Comparison of ENCODE assay signal across 23 mouse cellular contexts in the genomic region with DNA sequence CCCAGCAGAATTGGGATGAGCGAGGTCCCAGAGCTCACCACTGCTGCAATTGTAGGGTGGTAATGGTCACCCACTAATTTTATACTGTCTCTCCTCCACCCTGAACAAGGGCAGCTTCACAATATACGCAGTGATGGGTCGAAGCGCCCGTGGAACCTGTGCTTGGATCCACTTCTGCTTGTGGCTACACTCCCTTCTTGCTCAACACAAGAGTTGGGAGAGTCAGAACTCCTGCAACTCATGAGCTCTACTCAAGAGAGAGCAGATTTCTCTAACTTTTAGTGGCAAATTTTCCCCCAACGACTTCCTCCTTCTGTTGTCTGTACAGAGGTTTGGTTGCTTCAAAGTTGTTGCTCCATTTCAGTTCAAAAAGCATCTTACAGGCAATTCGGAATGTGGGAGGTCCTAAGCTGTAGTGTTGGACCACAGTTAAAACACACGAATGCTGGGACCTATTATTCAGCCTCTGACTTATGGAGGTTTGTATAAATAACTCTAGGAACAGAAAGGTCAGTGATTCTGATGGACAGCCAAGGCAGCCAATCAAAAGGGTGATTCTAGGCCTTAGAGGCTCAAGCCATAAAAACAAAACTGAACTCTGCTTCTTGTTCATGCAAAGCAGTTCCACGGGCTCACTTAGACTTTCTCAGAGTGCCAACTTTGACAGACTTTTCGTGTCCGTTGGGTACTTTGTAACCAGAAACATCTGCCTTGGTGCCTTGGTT.
DNase-seq lines count a peak whose midpoint lies in the region; ATAC-seq lines count a peak whose summit lies in the region.
"Had no signal": no experiment of that assay in that cellular context is flagged by ENCODE, and none has a peak within 500 bp of the region (broad histone marks: within the 10 kb centered on the region; RNA-seq: fewer than 3 reads in every experiment).

No protein-coding gene starts in this region.

- H3K27me3 ChIP-seq in embryonic facial prominence, embryonic 14.5 days (replicated peaks; ENCODE audit: control insufficient read depth, insufficient read depth, low read length) = no peaks in the 10 kb centered on the region
- H3K27me3 ChIP-seq in embryonic facial prominence, embryonic 10.5 days (replicated peaks; ENCODE audit: low read depth, poor library complexity, severe bottlenecking) = no peaks in the 10 kb centered on the region
- no peaks in the 10 kb centered on the region for H3K27me3 ChIP-seq in midbrain, embryonic 11.5 days (ENCODE audit: control insufficient read depth, insufficient read depth, low read length)
- no peaks in the 10 kb centered on the region; the same call in 1 of the 2 replicates for H3K27me3 ChIP-seq in midbrain, embryonic 10.5 days (ENCODE audit: low read depth, poor library complexity, severe bottlenecking)
- H3K27me3 ChIP-seq in forebrain, embryonic 14.5 days (replicated peaks; ENCODE audit: control insufficient read depth, insufficient read depth, low read length) = no peaks in the 10 kb centered on the region; the same call in 1 of the 2 replicates
- H3K27me3 ChIP-seq: embryonic facial prominence, embryonic 12.5 days; embryonic facial prominence, embryonic 15.5 days had no signal

- no peaks in the 10 kb centered on the region for H3K4me1 ChIP-seq in embryonic facial prominence, embryonic 14.5 days (ENCODE audit: control insufficient read depth, insufficient read depth, low read length)
- H3K4me1 ChIP-seq in embryonic facial prominence, embryonic 10.5 days = no peaks in the 10 kb centered on the region
- H3K4me1 ChIP-seq in midbrain, embryonic 11.5 days (ENCODE audit: control insufficient read depth, insufficient read depth, low read length) = no peaks in the 10 kb centered on the region
- H3K4me1 ChIP-seq in midbrain, embryonic 10.5 days = 0 out of 2 replicates have a peak, but pooled peaks cover 4% of the 10 kb centered on the region
- no peaks in the 10 kb centered on the region for H3K4me1 ChIP-seq in forebrain, embryonic 14.5 days (ENCODE audit: control insufficient read depth, insufficient read depth, low read length)
- H3K4me1 ChIP-seq: embryonic facial prominence, embryonic 12.5 days; embryonic facial prominence, embryonic 15.5 days had no signal

- DNase-seq in embryonic facial prominence, embryonic 14.5 days (ENCODE audit: low spot score) = peak; percentile 27
- DNase-seq in embryonic facial prominence, embryonic 10.5 days (ENCODE audit: low spot score) = no peak
- DNase-seq in midbrain, embryonic 11.5 days (ENCODE audit: low spot score, missing footprints) = peak; percentile 75
- DNase-seq in midbrain, embryonic 10.5 days (ENCODE audit: low spot score) = no peak
- DNase-seq in embryo, embryonic 11 days = no peak
- DNase-seq in forebrain, embryonic 14.5 days (ENCODE audit: low spot score) = no peak
- DNase-seq: adrenal gland, adult 2 months; adrenal gland, postnatal 10 days; adrenal gland, postnatal 25 days; B cell, adult 2 months; cerebellum, adult 11 months; cerebellum, adult 18-20 months; cerebellum, adult 8-10 months; cerebellum, adult 9-11 months; cerebellum, postnatal 36 days had no signal

- H3K9me3 ChIP-seq in embryonic facial prominence, embryonic 14.5 days (ENCODE audit: control insufficient read depth, low read length) = no peaks in the 10 kb centered on the region
- H3K9me3 ChIP-seq in embryonic facial prominence, embryonic 10.5 days = no peaks in the 10 kb centered on the region
- H3K9me3 ChIP-seq in midbrain, embryonic 11.5 days (ENCODE audit: control insufficient read depth, low read length) = no peaks in the 10 kb centered on the region
- H3K9me3 ChIP-seq in midbrain, embryonic 10.5 days (replicated peaks) = no peaks in the 10 kb centered on the region
- no peaks in the 10 kb centered on the region for H3K9me3 ChIP-seq in forebrain, embryonic 14.5 days (replicated peaks; ENCODE audit: control insufficient read depth, low read length)
- H3K9me3 ChIP-seq: embryonic facial prominence, embryonic 12.5 days; embryonic facial prominence, embryonic 15.5 days; forebrain, embryonic 13.5 days had no signal

- H3K27ac ChIP-seq in embryonic facial prominence, embryonic 14.5 days (replicated peaks; ENCODE audit: low read depth, low read length) = no peak overlapping the region
- no peak overlapping the region for H3K27ac ChIP-seq in embryonic facial prominence, embryonic 10.5 days (replicated peaks)
- H3K27ac ChIP-seq in midbrain, embryonic 11.5 days (ENCODE audit: low read depth, low read length) = no peak overlapping the region
- no peak overlapping the region for H3K27ac ChIP-seq in midbrain, embryonic 10.5 days (replicated peaks)
- H3K27ac ChIP-seq in forebrain, embryonic 14.5 days (ENCODE audit: low read depth, low read length) = no peak overlapping the region
- H3K27ac ChIP-seq: embryonic facial prominence, embryonic 12.5 days; embryonic facial prominence, embryonic 15.5 days; forebrain, embryonic 13.5 days had no signal

- 79% methylated on average over 11 of the region's 11 CpGs for WGBS in embryonic facial prominence, embryonic 14.5 days
- 85% methylated on average over 11 of the region's 11 CpGs for WGBS in embryonic facial prominence, embryonic 10.5 days
- 85% methylated on average over 11 of the region's 11 CpGs for WGBS in midbrain, embryonic 11.5 days
- WGBS in midbrain, embryonic 10.5 days = 89% methylated on average over 11 of the region's 11 CpGs
- 85% methylated on average over 11 of the region's 11 CpGs for WGBS in forebrain, embryonic 14.5 days

- no peaks in the 10 kb centered on the region for H3K36me3 ChIP-seq in embryonic facial prominence, embryonic 14.5 days (ENCODE audit: control insufficient read depth, insufficient read depth, low read length)
- no peaks in the 10 kb centered on the region for H3K36me3 ChIP-seq in embryonic facial prominence, embryonic 10.5 days (replicated peaks)
- H3K36me3 ChIP-seq in midbrain, embryonic 11.5 days (ENCODE audit: control insufficient read depth, insufficient read depth, low read length) = no peaks in the 10 kb centered on the region
- H3K36me3 ChIP-seq in midbrain, embryonic 10.5 days = no peaks in the 10 kb centered on the region
- no peaks in the 10 kb centered on the region for H3K36me3 ChIP-seq in forebrain, embryonic 14.5 days (ENCODE audit: control insufficient read depth, insufficient read depth, low read length)
- H3K36me3 ChIP-seq: embryonic facial prominence, embryonic 12.5 days; embryonic facial prominence, embryonic 15.5 days had no signal

- ATAC-seq in embryonic facial prominence, embryonic 14.5 days (ENCODE audit: low read depth) = no peak
- ATAC-seq in midbrain, embryonic 11.5 days (ENCODE audit: low FRiP score) = no peak
- peak; percentile 47 for ATAC-seq in common myeloid progenitor, adult 5-6 weeks (replicated peaks; ENCODE audit: low read depth, poor library complexity, severe bottlenecking)
- ATAC-seq in megakaryocyte progenitor cell, adult 5-6 weeks (replicated peaks; ENCODE audit: poor library complexity) = peak; percentile 72
- ATAC-seq in forebrain, embryonic 14.5 days = no peak
- ATAC-seq: CD4-positive, CD25-positive, alpha-beta regulatory T cell, adult 4 months; forebrain, embryonic 13.5 days; forebrain, embryonic 16.5 days; Patski had no signal

- no peak overlapping the region for H3K4me2 ChIP-seq in embryonic facial prominence, embryonic 14.5 days (ENCODE audit: low read depth, low read length)
- H3K4me2 ChIP-seq in midbrain, embryonic 11.5 days = no peak overlapping the region
- H3K4me2 ChIP-seq in forebrain, embryonic 14.5 days (ENCODE audit: low read length) = no peak overlapping the region
- H3K4me2 ChIP-seq: embryonic facial prominence, embryonic 12.5 days; embryonic facial prominence, embryonic 15.5 days; forebrain, embryonic 13.5 days had no signal

- H3K4me3 ChIP-seq in embryonic facial prominence, embryonic 14.5 days (ENCODE audit: low read depth, low read length) = no peak overlapping the region
- H3K4me3 ChIP-seq in embryonic facial prominence, embryonic 10.5 days = no peak overlapping the region
- no peak overlapping the region for H3K4me3 ChIP-seq in midbrain, embryonic 11.5 days (ENCODE audit: low read depth, low read length)
- H3K4me3 ChIP-seq in midbrain, embryonic 10.5 days = no peak overlapping the region
- no peak overlapping the region for H3K4me3 ChIP-seq in forebrain, embryonic 14.5 days (ENCODE audit: low read depth, low read length)
- H3K4me3 ChIP-seq: embryonic facial prominence, embryonic 12.5 days; embryonic facial prominence, embryonic 15.5 days; forebrain, embryonic 13.5 days had no signal

- H3K9ac ChIP-seq in embryonic facial prominence, embryonic 14.5 days (ENCODE audit: low read depth, low read length) = no peak overlapping the region
- H3K9ac ChIP-seq in midbrain, embryonic 11.5 days (ENCODE audit: low read length) = no peak overlapping the region
- H3K9ac ChIP-seq in forebrain, embryonic 14.5 days (ENCODE audit: low read length) = no peak overlapping the region
- H3K9ac ChIP-seq: embryonic facial prominence, embryonic 12.5 days; embryonic facial prominence, embryonic 15.5 days; forebrain, embryonic 13.5 days had no signal

Comparison
In these comparisons a context has a peak if more than half of its experiments do, and no peak if none do; other contexts are left out.
1. DNase-seq: peak in embryonic facial prominence, embryonic 14.5 days (single experiment) and midbrain, embryonic 11.5 days (single experiment); none in embryonic facial prominence, embryonic 10.5 days (single experiment), midbrain, embryonic 10.5 days (single experiment), embryo, embryonic 11 days (single experiment) and forebrain, embryonic 14.5 days (single experiment).
2. ATAC-seq: peak in common myeloid progenitor, adult 5-6 weeks (single experiment) and megakaryocyte progenitor cell, adult 5-6 weeks (single experiment); none in embryonic facial prominence, embryonic 14.5 days (single experiment), midbrain, embryonic 11.5 days (single experiment) and forebrain, embryonic 14.5 days (single experiment).